Mouse (Mus musculus): ENCODE results near the gene Bri3bp. TPM values are rescaled to one million over a fixed set of nuclear protein-coding genes. Genes with fewer than 3 reads are reported as not detected.
A peak's percentile ranks its signal among the peaks of the same experiment; 100 is the strongest.
"Not testable (repeated sequence)": the region's sequence is repeated elsewhere in the genome, so short reads cannot be mapped to it uniquely, and the experiment has no call there.

Gene Bri3bp
- total RNA-seq, 4 experiments from 2014 or later = 3.0 to 4.6 (median 4.1) TPM

- no peak for DNase-seq (ENCODE audit: low spot score in 2 of 2)
Observed at GRCm38 (mm10) chr5:125483712-125484611, 42.6 kb downstream of the Bri3bp start.

- no peak for DNase-seq (ENCODE audit: low spot score in 2 of 2)
Observed at GRCm38 (mm10) chr5:125485031-125485778, 43.8 kb downstream of the Bri3bp start.

GRCm38 (mm10) chr5:125486088-125486487 is 44.7 kb downstream of the Bri3bp start:
- DNase-seq (ENCODE audit: low spot score in 2 of 2) = no peak

- no peak for DNase-seq (ENCODE audit: low spot score in 2 of 2)
Observed at GRCm38 (mm10) chr5:125487375-125488115, 46.2 kb downstream of the Bri3bp start.

- DNase-seq (ENCODE audit: low spot score in 2 of 2) = no peak
Observed at GRCm38 (mm10) chr5:125488116-125488455, 46.7 kb downstream of the Bri3bp start.

- DNase-seq (ENCODE audit: low spot score in 2 of 2) = not testable (repeated sequence)
Observed at GRCm38 (mm10) chr5:125488953-125489352, 47.6 kb downstream of the Bri3bp start.

- peak; percentile 50 to 64 for DNase-seq (ENCODE audit: low spot score in 2 of 2)
Observed at GRCm38 (mm10) chr5:125491107-125491506, 49.7 kb downstream of the Bri3bp start.

GRCm38 (mm10) chr5:125492379-125493092 is 51.2 kb downstream of the Bri3bp start:
- DNase-seq (ENCODE audit: low spot score in 2 of 2) = peak in 1 of 2 experiments; percentile 24

- no peak for DNase-seq (ENCODE audit: low spot score in 2 of 2)
Observed at GRCm38 (mm10) chr5:125493093-125493423, 51.7 kb downstream of the Bri3bp start.

- DNase-seq (ENCODE audit: low spot score in 2 of 2) = peak; percentile 38 to 57
Observed at GRCm38 (mm10) chr5:125495655-125496054, 54.3 kb downstream of the Bri3bp start.

- DNase-seq (ENCODE audit: low spot score in 2 of 2) = peak; percentile 50 to 56
Observed at GRCm38 (mm10) chr5:125497821-125498600, 56.6 kb downstream of the Bri3bp start.

- no peak for DNase-seq (ENCODE audit: low spot score in 2 of 2)
Observed at GRCm38 (mm10) chr5:125501505-125501904, 60.1 kb downstream of the Bri3bp start.

- DNase-seq (ENCODE audit: low spot score in 2 of 2) = no peak
Observed at GRCm38 (mm10) chr5:125502186-125502585, 60.8 kb downstream of the Bri3bp start.

- DNase-seq (ENCODE audit: low spot score in 2 of 2) = no peak
Observed at GRCm38 (mm10) chr5:125503628-125504027, 62.3 kb downstream of the Bri3bp start.

GRCm38 (mm10) chr5:125504692-125505091 is 63.3 kb downstream of the Bri3bp start:
- no peak for DNase-seq (ENCODE audit: low spot score in 2 of 2)

GRCm38 (mm10) chr5:125505968-125506367 is 64.6 kb downstream of the Bri3bp start:
- DNase-seq (ENCODE audit: low spot score in 2 of 2) = no peak

- no peak for DNase-seq (ENCODE audit: low spot score in 2 of 2)
Observed at GRCm38 (mm10) chr5:125507582-125507981, 66.2 kb downstream of the Bri3bp start.

- no peak for DNase-seq (ENCODE audit: low spot score in 2 of 2)
Observed at GRCm38 (mm10) chr5:125508006-125508405, 66.6 kb downstream of the Bri3bp start.

GRCm38 (mm10) chr5:125509541-125509940 is 68.2 kb downstream of the Bri3bp start:
- no peak for DNase-seq (ENCODE audit: low spot score in 2 of 2)
